Mouse (Mus musculus) testis, adult 2 months (tissue): ENCODE results near the gene Wasf2.

ENCODE experiments used
- CTCF ChIP-seq: fragments of 200-500 bp; IDR thresholded peaks from 2 replicates; pipeline ENCODE4 v1.5.1; 2012; ENCODE audit warnings: low read depth, mild to moderate bottlenecking, inconsistent platforms, low read length, moderate library complexity; ENCODE audit not compliant: control insufficient read depth, insufficient read depth, insufficient replicate concordance
- POLR2A ChIP-seq: fragments of 200-500 bp; IDR thresholded peaks from 2 replicates; pipeline ENCODE4 v1.6.1; 2012; ENCODE audit warnings: low read depth, mild to moderate bottlenecking, inconsistent platforms, low read length, moderate library complexity; ENCODE audit not compliant: control insufficient read depth

GRCm38 (mm10) chr4:133090720-133091458, 39.4 kb upstream of the Wasf2 start:
- no peak for TF ChIP-seq POLR2A
- no peak for TF ChIP-seq CTCF
